Mouse (Mus musculus): ENCODE results near the gene Olfm1.
A peak's percentile ranks its signal among the peaks of the same experiment; 100 is the strongest.

Gene Olfm1

GRCm38 (mm10) chr2:28235129-28235528 lies 42.3 kb downstream of the Olfm1 start:
- DNase-seq (ENCODE audit: low spot score in 2 of 2): no peak

GRCm38 (mm10) chr2:28236447-28236846 lies 43.7 kb downstream of the Olfm1 start:
- no peak for DNase-seq (ENCODE audit: low spot score in 2 of 2)

- no peak for DNase-seq (ENCODE audit: low spot score in 2 of 2)
Observed at GRCm38 (mm10) chr2:28239616-28240015, 46.8 kb downstream of the Olfm1 start.

- no peak for DNase-seq (ENCODE audit: low spot score in 2 of 2)
Observed at GRCm38 (mm10) chr2:28240920-28241319, 48.1 kb downstream of the Olfm1 start.

- DNase-seq (ENCODE audit: low spot score in 2 of 2): no peak
Observed at GRCm38 (mm10) chr2:28241520-28242221, 48.9 kb downstream of the Olfm1 start.

GRCm38 (mm10) chr2:28242222-28242543 lies 49.4 kb downstream of the Olfm1 start:
- no peak for DNase-seq (ENCODE audit: low spot score in 2 of 2)

- DNase-seq (ENCODE audit: low spot score in 2 of 2): no peak
Observed at GRCm38 (mm10) chr2:28244667-28245395, 52.0 kb downstream of the Olfm1 start.

GRCm38 (mm10) chr2:28246110-28246653 lies 53.4 kb downstream of the Olfm1 start:
- no peak for DNase-seq (ENCODE audit: low spot score in 2 of 2)

- no peak for DNase-seq (ENCODE audit: low spot score in 2 of 2)
Observed at GRCm38 (mm10) chr2:28247098-28247497, 54.3 kb downstream of the Olfm1 start.

- DNase-seq (ENCODE audit: low spot score in 2 of 2): no peak
Observed at GRCm38 (mm10) chr2:28252554-28252953, 59.8 kb downstream of the Olfm1 start.

GRCm38 (mm10) chr2:28256029-28256428 lies 63.2 kb downstream of the Olfm1 start:
- DNase-seq (ENCODE audit: low spot score in 2 of 2): no peak

GRCm38 (mm10) chr2:28261438-28261837 lies 68.6 kb downstream of the Olfm1 start:
- no peak for DNase-seq (ENCODE audit: low spot score in 2 of 2)

GRCm38 (mm10) chr2:28267776-28268275 lies 75.0 kb downstream of the Olfm1 start:
- DNase-seq (ENCODE audit: low spot score in 2 of 2): no peak

- no peak for DNase-seq (ENCODE audit: low spot score in 2 of 2)
Observed at GRCm38 (mm10) chr2:28270561-28270960, 77.8 kb downstream of the Olfm1 start.

- DNase-seq (ENCODE audit: low spot score in 2 of 2): no peak
Observed at GRCm38 (mm10) chr2:28272218-28272965, 79.6 kb downstream of the Olfm1 start.

- no peak for DNase-seq (ENCODE audit: low spot score in 2 of 2)
Observed at GRCm38 (mm10) chr2:28274006-28274405, 81.2 kb downstream of the Olfm1 start.

GRCm38 (mm10) chr2:28275345-28275744 lies 82.6 kb downstream of the Olfm1 start:
- no peak for DNase-seq (ENCODE audit: low spot score in 2 of 2)

- peak; percentile 35 to 47 for DNase-seq (ENCODE audit: low spot score in 2 of 2)
Observed at GRCm38 (mm10) chr2:28278150-28278549, 85.4 kb downstream of the Olfm1 start.

GRCm38 (mm10) chr2:28278853-28279252 lies 86.1 kb downstream of the Olfm1 start:
- DNase-seq (ENCODE audit: low spot score in 2 of 2): no peak

Measured in urinary bladder, postnatal 36 days (tissue).